Mouse (Mus musculus): ENCODE results near the gene Bscl2.

- TF ChIP-seq POLR2A (IDR thresholded peaks at IDR 0.05; ENCODE audit: insufficient read depth, low read depth, low read length) (no peak), CTCF (IDR thresholded peaks at IDR 0.05; ENCODE audit: insufficient read depth, low read depth, low read length) (no peak)
Observed at GRCm38 (mm10) chr19:8857689-8858088, 20.4 kb downstream of the Bscl2 start.
